Comparison of ENCODE assay signal across 8 mouse cellular contexts in the genomic region with DNA sequence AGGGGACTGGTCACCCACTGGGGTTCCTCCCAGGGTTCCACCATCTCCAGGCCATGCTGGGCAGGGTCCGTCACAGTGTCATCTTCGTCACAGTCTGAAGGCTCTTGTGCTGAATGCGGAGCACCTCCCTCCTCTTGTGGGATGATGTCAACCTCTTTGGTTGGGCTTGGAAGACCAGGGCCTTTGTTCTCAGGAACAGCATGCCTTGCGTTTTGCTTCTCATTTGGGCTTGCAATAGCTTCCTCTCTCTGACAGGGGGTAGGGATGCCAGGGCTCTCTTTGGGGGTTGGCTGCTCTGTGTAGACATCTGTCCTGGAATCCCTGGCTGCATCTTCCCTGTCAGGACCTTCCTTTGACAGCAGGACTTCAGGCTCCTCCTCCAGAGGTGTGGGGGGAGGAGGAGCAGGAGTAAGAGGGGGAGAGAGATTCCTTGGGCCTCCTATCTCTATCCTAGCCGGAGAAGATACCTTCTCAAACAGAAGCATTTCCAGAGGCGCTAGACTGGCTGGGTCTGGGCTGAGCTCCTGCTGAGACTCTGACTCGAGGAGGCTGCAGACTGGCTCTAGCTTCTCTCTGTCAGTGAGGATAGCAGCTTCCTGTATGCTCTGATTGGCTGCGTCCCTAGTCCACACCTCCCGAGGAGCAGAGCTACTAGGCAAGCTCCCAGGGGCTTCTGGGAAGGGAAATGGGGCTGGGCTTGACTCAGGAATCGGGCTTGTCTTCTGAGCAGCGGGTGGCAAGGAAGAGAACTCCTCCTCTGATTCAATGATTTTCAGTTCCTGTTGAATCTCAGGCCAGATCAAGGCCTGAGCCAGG. TPM values are rescaled to one million over a fixed set of nuclear protein-coding genes. Genes with fewer than 3 reads are reported as not detected.
DNase-seq lines count a peak whose midpoint lies in the region; ATAC-seq and TF ChIP-seq lines count a peak whose summit lies in the region.

No protein-coding gene starts in this region.

- DNase-seq in kidney, adult 2 months: peak; percentile 15
- no peak for DNase-seq in kidney, adult 8-10 months
- peak; percentile 9 for DNase-seq in cerebellum, adult 8-10 months
- peak; percentile 14 to 42 for DNase-seq in left cerebral cortex, adult 2 months (ENCODE audit: extremely low spot score in 1 of 2, low spot score in 2 of 2)
- DNase-seq in skeletal muscle tissue, adult 2 months (ENCODE audit: low read depth, low spot score): peak; percentile 66

- peak overlapping the region; percentile 67 for H3K9ac ChIP-seq in ES-Bruce4 (ENCODE audit: low read depth, poor library complexity, severe bottlenecking)
- H3K9ac ChIP-seq in heart, embryonic 13.5 days: no peak overlapping the region

- H3K9me3 ChIP-seq in ES-Bruce4 (replicated peaks; ENCODE audit: control insufficient read depth, insufficient read depth, low read length, poor library complexity, severe bottlenecking): no peaks in the 10 kb centered on the region
- no peaks in the 10 kb centered on the region for H3K9me3 ChIP-seq in heart, embryonic 13.5 days

- no peaks in the 10 kb centered on the region for H3K27me3 ChIP-seq in kidney, adult 2 months (replicated peaks; ENCODE audit: control insufficient read depth, insufficient read depth, low read length)
- H3K27me3 ChIP-seq in ES-Bruce4 (ENCODE audit: control insufficient read depth, insufficient read depth, low read length, poor library complexity, severe bottlenecking): no peaks in the 10 kb centered on the region
- H3K27me3 ChIP-seq in heart, embryonic 13.5 days (replicated peaks): no peaks in the 10 kb centered on the region

- no peak overlapping the region for H3K27ac ChIP-seq in kidney, adult 2 months (ENCODE audit: insufficient read depth, low read depth, low read length)
- peak overlapping the region; percentile 34; the same call in 1 of the 2 replicates for H3K27ac ChIP-seq in ES-Bruce4 (ENCODE audit: insufficient read depth, low read length)
- H3K27ac ChIP-seq in heart, embryonic 13.5 days (replicated peaks): peak overlapping the region; percentile 20; the same call in 1 of the 2 replicates
- peak overlapping the region; percentile 45 for H3K27ac ChIP-seq in left cerebral cortex, adult 2 months

- no peaks in the 10 kb centered on the region for H3K4me1 ChIP-seq in kidney, adult 2 months (ENCODE audit: control insufficient read depth, insufficient read depth, low read length)
- H3K4me1 ChIP-seq in ES-Bruce4 (ENCODE audit: control insufficient read depth, insufficient read depth, low read length): peaks cover 3% of the 10 kb centered on the region
- H3K4me1 ChIP-seq in heart, embryonic 13.5 days: peaks cover 9% of the 10 kb centered on the region

- TF ChIP-seq EP300 in ES-Bruce4 (IDR thresholded peaks at IDR 0.05; ENCODE audit: insufficient read depth, low read depth, low read length): no peak

- no peak for TF ChIP-seq POLR2A in kidney, adult 2 months (IDR thresholded peaks at IDR 0.05; ENCODE audit: low read depth, low read length)
- TF ChIP-seq POLR2A in ES-Bruce4 (IDR thresholded peaks at IDR 0.05; ENCODE audit: insufficient read depth, low read length): peak; percentile 70

- no peak overlapping the region for H3K4me3 ChIP-seq in kidney, adult 2 months (ENCODE audit: insufficient read depth, low read depth, low read length)
- H3K4me3 ChIP-seq in ES-Bruce4 (ENCODE audit: low read depth, low read length): peak overlapping the region; percentile 52
- no peak overlapping the region for H3K4me3 ChIP-seq in heart, embryonic 13.5 days
- no peak overlapping the region for H3K4me3 ChIP-seq in left cerebral cortex, adult 2 months

- H3K36me3 ChIP-seq in kidney, adult 2 months (ENCODE audit: control insufficient read depth, insufficient read depth, low read length): no peaks in the 10 kb centered on the region
- no peaks in the 10 kb centered on the region for H3K36me3 ChIP-seq in ES-Bruce4 (ENCODE audit: control insufficient read depth, insufficient read depth, low read length, poor library complexity, severe bottlenecking)
- H3K36me3 ChIP-seq in heart, embryonic 13.5 days: peaks cover 100% of the 10 kb centered on the region

- H3K4me2 ChIP-seq in heart, embryonic 13.5 days: no peak overlapping the region

- intact Hi-C loops in left cerebral cortex, adult 2 months (cut with DNase I): no loop called here

- TF ChIP-seq CTCF in kidney, adult 2 months (conservative IDR thresholded peaks at IDR 0.05; ENCODE audit: insufficient read depth, insufficient read length, low read depth, low read length): no peak
- no peak for TF ChIP-seq CTCF in ES-Bruce4 (IDR thresholded peaks at IDR 0.05; ENCODE audit: low read depth, low read length)
- no peak for TF ChIP-seq CTCF in left cerebral cortex, adult 2 months (IDR thresholded peaks at IDR 0.05)

- ATAC-seq in heart, embryonic 13.5 days (ENCODE audit: extremely low read depth, insufficient number of reproducible peaks, low FRiP score, low TSS enrichment): peak; percentile 53
- no peak for ATAC-seq in erythroblast, adult 5-6 weeks (replicated peaks; ENCODE audit: low FRiP score, poor library complexity, severe bottlenecking)

- WGBS in kidney, adult 2 months: 65% methylated on average over 11 of the region's 11 CpGs
- 46% methylated on average over 11 of the region's 11 CpGs for WGBS in heart, embryonic 13.5 days

RNA-seq across cellular contexts. Expression of a gene that starts 44.7 kb away (rescaled TPM):
- polyA plus RNA-seq in kidney, adult 2 months (2012; rRNA removed): 42.9 and 48.7 TPM in 2 replicates
- polyA plus RNA-seq in ES-Bruce4 (2011; ENCODE audit: insufficient read depth, insufficient read length, low read depth, missing spikeins): 165 and 186 TPM in 2 replicates
- 62.0 and 62.8 TPM in 2 replicates for polyA plus RNA-seq in heart, embryonic 13.5 days (2015; fragmentation: Nextera tagmentation; extraction: Ambion mirVana)
- total RNA-seq in left cerebral cortex, adult 2 months (2021): 10 to 100 TPM; 23.5 to 24.9 TPM
- 16.1 and 24.2 TPM in 2 replicates for total RNA-seq in erythroblast, adult 5-6 weeks (2015; ENCODE audit: low replicate concordance)
- 15.8 and 26.2 TPM in 2 replicates for total RNA-seq in erythroblast, adult 5-6 weeks (2017; ENCODE audit: low replicate concordance)

RNA-seq across cellular contexts. Expression of a gene that starts 53.1 kb away (rescaled TPM):
- 23.5 and 26.2 TPM in 2 replicates for polyA plus RNA-seq in kidney, adult 2 months (2012; rRNA removed)
- polyA plus RNA-seq in ES-Bruce4 (2011; ENCODE audit: insufficient read depth, insufficient read length, low read depth, missing spikeins): 90.1 and 99.5 TPM in 2 replicates
- polyA plus RNA-seq in heart, embryonic 13.5 days (2015; fragmentation: Nextera tagmentation; extraction: Ambion mirVana): 33.5 and 34.7 TPM in 2 replicates
- 10 to 100 TPM; 41.8 to 44.0 TPM for total RNA-seq in left cerebral cortex, adult 2 months (2021)
- 7.3 and 8.5 TPM in 2 replicates for total RNA-seq in erythroblast, adult 5-6 weeks (2015; ENCODE audit: low replicate concordance)
- total RNA-seq in erythroblast, adult 5-6 weeks (2017; ENCODE audit: low replicate concordance): 3.2 and 3.6 TPM in 2 replicates

Comparison
In these comparisons a context has a peak if more than half of its experiments do, and no peak if none do; other contexts are left out.
1. DNase-seq: peak in kidney, adult 2 months (single experiment), cerebellum, adult 8-10 months (single experiment), left cerebral cortex, adult 2 months (2 of 2) and skeletal muscle tissue, adult 2 months (single experiment); none in kidney, adult 8-10 months (0 of 2).